Mouse (Mus musculus) gastrocnemius, postnatal 36 days (tissue): ENCODE measurements at regions not wholly inside any gene's neighbourhood (a gene's known extent, or its start where the extent isn't known, plus 50 kb on each side); places are given as distances from the start of the nearest gene placed in this dataset.

Experiments used
- DNase-seq, 2 experiments: peaks; one replicate each; pipeline ENCODE4 v3.0.0; 2022
- intact Hi-C: fragments of 180-260 bp; cut with DNase I; formaldehyde crosslinking; loops from one replicate; pipeline ENCODE4 v1.15.1; 2025

DNA sequence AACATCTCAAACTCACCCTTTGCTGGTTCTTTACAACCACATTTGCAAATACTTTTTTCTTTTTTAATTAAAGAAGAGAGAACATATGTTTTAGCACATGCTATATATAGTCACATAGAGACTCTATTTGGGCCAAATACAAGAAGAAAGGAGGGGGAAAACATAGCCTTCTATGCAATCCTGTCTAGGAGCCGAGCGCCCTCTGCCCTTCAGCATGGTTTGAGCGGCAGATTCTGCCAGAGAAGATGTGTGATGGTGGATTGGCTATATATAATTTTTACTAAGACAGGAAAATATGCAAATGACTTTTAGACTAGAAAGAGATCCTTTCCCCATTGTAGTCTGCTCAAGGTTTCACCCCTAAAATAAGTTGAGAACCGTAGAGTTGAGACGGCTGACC, 60.0 kb upstream of the Myom1 start:
- no peak for DNase-seq
- intact Hi-C loops: no loop called here

DNA sequence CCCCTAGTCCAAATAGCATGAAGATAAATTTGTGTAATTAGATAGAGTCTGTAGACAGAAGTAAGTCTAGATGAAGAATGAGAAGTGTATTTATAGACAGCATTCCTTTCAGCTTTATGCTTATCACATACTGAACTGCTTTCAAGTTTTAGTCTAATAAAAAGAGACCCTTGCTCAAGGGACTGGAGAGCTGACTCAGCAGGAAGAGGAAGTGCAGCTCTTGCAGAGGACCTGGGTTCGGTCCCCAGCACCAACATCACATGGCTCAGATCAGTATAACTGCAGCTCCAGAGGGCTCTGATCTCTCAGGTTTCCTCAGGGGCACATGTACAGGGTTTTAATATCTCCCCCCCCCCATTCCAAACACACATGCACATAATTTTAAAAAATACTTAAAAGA, 68.2 kb upstream of the Myom1 start:
- DNase-seq: no peak

DNA sequence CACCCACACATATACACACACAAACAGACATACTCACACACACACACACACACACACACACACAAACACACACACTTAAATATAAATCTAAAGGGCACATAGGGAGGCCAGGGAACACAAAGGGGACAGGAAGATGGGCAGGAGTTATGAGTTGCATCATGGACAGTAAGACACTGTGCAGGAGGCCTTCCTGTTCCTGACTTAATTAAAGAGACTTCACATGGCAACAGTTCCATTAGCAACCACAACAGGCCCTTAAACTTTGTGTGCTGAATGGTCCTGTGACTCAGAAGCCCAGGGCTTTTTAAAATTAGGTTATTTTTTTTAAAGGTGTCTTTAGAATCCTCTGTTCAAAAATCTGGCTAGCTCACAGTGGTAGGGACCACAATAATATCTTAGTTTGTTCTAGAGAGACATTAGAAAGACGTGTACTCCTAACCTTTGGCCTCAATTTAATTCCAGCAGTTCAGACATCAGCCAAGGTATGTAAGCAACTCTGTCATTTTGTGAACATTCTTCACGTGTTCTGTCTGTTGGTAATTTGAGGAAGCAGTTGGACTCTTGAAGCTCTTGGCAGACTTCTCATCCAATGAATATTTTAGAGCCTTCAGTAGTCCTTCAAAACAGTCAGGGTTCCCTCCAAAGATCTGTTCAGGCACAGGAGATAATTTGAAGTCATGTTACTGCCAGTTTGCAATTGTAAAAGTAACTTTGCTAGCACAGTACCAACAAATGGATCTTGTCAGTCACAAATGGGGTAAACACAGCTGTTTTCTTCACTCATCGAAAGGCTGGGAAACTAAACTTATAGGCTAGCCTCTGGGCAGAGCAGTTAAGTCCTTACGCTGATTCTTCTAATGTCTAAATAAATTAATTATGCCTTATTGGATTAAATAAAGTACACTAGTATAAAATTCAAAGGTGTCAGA, 69.0 kb upstream of the Myom1 start:
- DNase-seq: no peak

More for the DNA sequence above, 68.2 kb upstream of the Myom1 start:
- intact Hi-C loops: no loop called here

DNA sequence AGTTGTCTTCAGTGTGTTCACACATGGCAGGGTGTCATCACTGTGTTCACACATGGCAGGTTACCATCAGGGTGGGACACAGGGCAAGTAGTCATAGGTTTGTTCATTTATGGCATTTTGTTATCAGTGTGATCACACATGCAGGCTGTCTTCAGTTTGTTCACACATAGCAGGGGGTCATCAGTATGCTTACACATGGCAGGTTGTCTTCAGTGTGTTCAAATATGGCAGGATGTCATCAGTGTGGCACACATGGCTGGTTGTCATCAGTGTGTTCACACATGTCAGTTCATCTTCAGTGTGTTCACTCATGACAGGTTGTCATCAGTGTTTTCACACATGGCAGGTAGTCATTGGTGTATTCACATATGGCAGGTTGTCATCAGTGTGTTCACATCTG, 69.9 kb upstream of the Myom1 start:
- intact Hi-C loops: no loop called here
- no peak for DNase-seq

More for the DNA sequence above, 69.0 kb upstream of the Myom1 start:
- intact Hi-C loops: no loop called here

DNA sequence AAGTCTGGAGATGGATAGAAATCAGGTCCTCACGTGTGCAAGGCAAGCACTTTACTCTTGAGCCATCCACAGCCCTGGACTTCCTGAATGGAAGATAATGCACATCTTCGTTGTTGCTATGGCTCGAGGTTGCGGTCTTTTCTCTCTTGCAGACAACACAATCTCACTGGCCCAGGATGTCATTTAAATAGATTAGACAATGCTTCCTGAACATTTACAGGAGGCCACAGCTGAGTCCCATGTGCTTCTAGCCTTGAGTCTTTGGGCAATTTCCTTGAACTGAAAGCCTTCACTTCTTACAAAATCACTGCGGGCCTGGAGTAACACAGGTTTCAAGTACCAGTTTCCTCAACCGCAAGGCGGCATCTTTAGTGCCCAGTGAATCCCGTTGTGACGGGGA, 71.8 kb upstream of the Myom1 start:
- DNase-seq: no peak
- intact Hi-C loops: no loop called here

DNA sequence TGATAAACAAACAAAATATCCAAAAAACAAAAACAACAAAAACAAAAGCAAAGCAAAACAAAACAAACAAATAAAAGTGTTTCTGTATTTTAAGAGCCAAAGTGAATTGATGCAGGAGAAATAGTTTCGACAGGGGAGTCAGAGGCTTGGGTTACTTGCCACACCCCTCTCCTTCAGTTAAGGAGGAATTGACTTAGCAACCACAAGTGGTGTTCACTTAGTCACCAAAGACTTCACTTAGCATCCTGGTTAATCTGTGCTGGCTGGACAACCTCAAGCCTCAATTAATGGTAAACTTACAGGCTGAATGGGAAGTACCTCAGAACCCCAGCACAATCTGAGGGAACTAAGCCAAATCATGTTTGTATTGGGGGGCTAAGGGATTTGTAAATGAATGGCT, 72.9 kb upstream of the Myom1 start:
- intact Hi-C loops: loop anchor here (5.0 kb wide), 1 partner anchor 38 kb away; no protein-coding TSS in a partner anchor
- DNase-seq: no peak

DNA sequence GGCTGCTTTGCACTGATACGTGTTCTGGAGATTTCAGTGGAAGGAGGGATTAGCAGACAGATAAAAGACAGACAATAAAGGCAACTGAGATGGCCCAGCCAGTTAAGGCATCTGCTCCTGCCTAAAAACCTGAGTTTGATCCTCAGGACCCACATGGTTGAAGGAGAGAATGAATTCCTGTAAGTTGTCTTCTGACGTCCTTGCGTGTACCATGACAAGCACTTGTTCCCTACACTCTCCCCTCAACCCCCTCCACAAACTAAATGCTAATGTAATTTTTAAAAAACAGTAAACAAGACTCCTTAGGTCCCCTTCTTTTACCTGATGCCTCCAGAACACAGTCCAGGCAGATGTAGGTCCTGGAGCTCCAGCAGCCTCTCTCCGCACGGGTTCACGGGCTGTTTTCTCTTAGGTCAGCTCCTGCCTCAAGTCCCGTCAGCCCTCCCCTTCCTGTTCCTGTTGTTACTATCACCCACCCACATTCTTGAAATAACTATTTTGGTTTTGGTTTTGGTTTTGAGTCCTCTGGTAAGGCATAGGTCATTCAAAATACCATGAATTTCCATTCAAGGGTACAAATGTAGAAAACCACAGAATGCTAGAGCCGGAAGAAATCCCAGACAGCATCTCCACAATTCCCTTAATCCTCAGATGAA, 71.3 kb upstream of the Tgif1 start:
- no peak for DNase-seq
- intact Hi-C loops: loop anchor here (5.0 kb wide), 1 partner anchor 43 kb away; no protein-coding TSS in a partner anchor

DNA sequence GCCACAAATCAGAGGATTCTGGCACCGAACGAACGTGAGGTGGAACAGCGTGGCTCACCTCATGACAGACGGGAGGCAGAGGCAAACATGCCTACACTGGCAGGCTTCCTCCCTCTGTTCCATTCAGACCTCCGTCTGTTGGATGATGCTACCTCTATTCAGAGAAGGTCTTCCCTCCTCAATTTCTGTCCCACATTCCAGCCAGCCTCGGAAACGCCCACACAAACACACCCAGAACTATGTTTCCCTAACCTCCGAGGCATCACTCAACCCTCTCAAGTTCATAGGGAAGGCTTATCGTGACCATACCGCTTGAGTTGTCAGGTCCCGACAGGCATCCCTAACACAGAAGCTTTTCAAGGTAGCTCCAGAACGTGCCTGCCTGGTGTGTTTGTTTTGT, 68.3 kb upstream of the Tgif1 start:
- intact Hi-C loops: no loop called here
- no peak for DNase-seq

DNA sequence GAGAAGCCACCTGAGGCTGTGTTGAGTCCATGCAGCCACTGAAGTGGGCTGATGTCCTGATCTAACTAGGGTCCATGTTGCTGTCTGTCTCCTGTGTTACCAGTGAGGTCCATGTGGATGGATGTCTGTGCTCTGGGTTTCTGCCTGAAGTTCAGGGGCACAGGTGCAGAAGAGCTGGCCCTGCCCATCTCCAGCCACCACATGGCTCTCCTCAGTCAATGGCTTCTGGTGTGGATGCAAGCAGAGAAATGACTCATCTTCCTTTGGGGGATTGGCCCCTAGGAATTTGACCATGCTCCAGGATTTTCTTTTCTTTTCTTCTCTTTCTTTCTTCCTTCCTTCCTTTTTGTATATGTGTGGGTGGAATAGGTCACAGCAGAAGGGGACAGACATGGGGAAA, 66.8 kb upstream of the Tgif1 start:
- DNase-seq: no peak
- intact Hi-C loops: no loop called here

DNA sequence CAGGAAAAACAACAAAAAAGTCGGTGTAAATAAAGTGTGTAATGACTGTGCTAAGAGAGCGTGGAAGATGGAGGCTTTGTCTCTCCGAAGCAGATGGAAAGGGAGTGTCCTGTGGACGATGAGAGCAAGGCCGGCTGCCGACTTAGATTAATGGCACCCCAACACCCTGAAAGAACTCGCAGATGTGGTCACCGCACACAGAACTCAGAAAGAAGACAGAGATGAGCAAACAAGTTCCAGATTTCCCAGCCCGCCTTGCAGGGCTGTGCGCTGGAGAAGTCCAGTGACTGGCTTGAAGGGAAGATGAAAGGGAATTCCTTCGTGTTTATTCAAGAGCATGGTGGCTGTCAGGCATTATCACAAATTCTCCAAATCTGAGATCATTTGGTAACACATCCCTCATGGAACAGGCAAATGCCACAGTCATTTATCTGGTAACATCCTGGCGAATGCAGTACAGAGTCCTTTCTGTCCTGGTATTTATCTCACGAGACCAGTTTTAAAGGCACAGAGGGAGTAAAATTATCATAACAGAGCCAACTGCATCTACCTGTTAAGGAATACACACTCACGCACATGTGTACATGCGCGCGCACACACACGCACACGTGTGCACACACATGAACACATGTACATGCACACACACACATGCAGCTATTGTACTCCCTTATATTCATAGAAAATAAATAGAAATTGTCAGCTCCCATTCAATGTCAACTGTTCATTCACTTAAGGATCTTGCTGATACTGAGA, 64.0 kb upstream of the Tgif1 start:
- intact Hi-C loops: no loop called here
- no peak for DNase-seq

DNA sequence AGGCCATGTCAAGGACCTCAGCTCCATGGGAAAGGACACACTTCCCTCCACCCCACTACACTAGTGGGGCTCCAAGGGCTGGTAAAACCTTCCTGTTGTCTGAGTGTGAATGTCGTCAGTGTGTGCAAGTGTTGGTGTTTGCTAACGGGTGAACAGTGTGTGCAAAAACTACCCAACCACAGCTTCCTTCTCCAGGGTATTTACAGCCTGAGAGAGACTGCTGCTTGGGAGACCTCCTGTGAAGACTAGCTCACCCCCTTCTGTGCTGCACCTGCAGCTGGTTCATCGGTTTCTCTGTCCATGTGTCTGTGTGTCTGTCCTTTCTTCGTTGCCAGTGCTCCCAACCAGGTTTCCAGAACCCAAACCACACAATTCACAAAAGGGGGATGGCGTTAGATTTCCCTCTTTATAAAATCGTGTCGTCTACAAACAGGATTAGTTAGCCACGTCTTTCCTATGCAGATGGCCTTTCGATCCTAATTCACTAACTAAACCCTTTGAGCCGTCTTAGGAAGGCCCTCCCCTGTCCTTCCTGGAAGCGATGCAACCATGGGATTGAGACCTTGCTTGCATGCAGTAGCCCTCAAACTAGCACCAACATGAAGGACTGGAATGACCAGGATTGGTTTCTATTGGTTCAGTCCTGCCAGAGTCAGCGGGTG, 62.9 kb upstream of the Tgif1 start:
- intact Hi-C loops: no loop called here

DNA sequence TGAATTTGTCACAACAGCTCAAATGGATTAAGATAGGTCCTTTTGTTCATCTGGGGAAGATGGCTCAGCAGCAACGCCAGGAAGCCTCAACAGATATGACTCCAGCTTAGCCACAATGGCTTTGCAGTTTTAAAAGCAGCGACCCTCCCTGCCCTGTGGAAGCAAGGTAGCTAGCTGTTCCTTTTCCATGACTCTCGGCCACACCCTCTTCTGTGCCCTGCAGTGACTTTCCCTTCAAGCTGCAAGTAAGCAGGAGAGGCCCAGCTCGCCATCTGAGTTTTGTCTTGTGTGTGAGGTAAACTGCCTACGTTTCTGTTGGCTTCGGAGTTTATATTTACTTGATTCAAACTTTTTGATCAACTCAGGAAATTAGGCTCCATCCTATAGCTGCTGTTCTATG, 62.1 kb upstream of the Tgif1 start:
- no peak for DNase-seq
- intact Hi-C loops: no loop called here

More for the DNA sequence above, 62.9 kb upstream of the Tgif1 start:
- DNase-seq: no peak

DNA sequence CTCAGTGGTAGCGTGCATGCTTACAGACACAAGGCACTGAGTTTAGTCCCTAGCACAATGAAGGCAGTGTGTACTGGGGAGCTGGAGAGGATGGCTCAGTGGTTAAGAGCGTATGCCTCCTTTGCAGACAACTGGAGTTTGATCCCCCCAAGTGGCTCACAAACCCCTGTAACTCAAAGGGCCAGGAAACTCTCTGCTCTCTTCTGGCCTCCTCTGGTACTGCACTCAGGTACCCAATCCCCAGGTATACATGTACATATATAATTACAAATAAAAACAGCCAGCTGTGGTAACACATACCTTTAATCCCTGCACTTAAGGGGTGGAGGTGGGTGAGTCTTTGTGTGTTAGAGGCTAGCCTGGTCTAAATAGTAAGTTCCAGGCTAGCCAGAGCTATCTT, 56.9 kb upstream of the Tgif1 start:
- no peak for DNase-seq
- intact Hi-C loops: no loop called here

DNA sequence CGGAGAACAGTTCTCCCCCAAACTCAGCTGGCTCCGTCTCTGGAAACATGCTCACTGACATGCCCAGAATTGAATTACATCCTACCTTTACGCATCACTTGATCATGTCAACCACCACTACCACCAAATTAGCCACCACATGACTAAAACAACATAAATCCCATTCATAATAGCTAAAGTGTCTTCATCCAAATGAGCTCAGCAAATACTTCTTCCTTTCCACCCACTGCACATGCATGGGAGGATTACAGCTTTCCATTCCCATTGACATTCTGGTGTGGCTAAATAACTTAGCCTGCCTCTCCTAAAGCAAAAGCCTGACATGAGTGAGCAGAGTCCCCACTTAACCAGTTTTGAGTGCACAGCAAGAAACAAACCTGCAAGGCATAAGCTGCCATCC, 56.2 kb upstream of the Tgif1 start:
- intact Hi-C loops: no loop called here
- no peak for DNase-seq

DNA sequence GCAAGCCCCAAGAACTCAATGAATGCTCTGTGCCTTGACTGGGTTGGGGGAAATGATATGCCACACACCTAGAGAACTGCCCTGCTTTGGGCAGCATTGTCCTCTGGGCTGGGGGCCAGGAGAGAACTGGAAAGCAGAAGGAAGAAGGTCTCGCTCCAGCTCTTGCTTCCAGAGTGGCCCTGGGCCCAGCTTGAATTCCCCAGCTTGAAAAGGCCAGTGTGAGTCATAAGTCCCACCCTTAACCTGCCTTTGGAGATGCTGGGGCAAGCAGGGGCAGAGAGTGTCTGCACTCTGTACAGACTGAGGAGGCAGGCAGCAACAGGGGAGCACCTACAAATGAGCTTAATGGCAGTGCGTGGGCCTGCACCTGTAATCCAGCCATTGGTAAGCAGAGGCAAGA, 55.0 kb upstream of the Tgif1 start:
- DNase-seq: peak in 1 of 2 experiments; percentile 7
- intact Hi-C loops: no loop called here
